Mouse (Mus musculus) gastrocnemius, adult 18-20 months (tissue): ENCODE measurements around the gene Sec61b. TPM values are rescaled to one million over a fixed set of nuclear protein-coding genes. Genes with fewer than 3 reads are reported as not detected.

ENCODE experiments used
- DNase-seq: peaks from one replicate; pipeline ENCODE4 v3.0.0; 2021; ENCODE audit warnings: low spot score
- total RNA-seq, 2 experiments: library from RNA; stranded (reverse); gene quantifications; 2 replicates each; pipeline ENCODE4 v1.2.3; 2021

Sec61b gene
- total RNA-seq, 2 experiments from 2014 or later: 26.0 to 65.4 TPM

- DNase-seq: no peak
These were observed 5.6 kb downstream of the Sec61b start for GRCm38 (mm10) chr4:47480095-47480494.

GRCm38 (mm10) chr4:47480576-47480975, 6.1 kb downstream of the Sec61b start:
- no peak for DNase-seq

GRCm38 (mm10) chr4:47491243-47491642, 16.8 kb downstream of the Sec61b start:
- DNase-seq: no peak

- DNase-seq: no peak
These were observed 18.0 kb downstream of the Sec61b start for GRCm38 (mm10) chr4:47492311-47493086.

- DNase-seq: no peak
These were observed 19.0 kb downstream of the Sec61b start for GRCm38 (mm10) chr4:47493456-47493855.

- DNase-seq: no peak
These were observed 19.7 kb downstream of the Sec61b start for GRCm38 (mm10) chr4:47494137-47494536.

- no peak for DNase-seq
These were observed 20.2 kb downstream of the Sec61b start for GRCm38 (mm10) chr4:47494686-47495085.

- peak; percentile 87 for DNase-seq
These were observed 23.4 kb downstream of the Sec61b start for GRCm38 (mm10) chr4:47497811-47498385.

GRCm38 (mm10) chr4:47499121-47499545, 24.7 kb downstream of the Sec61b start:
- DNase-seq: peak; percentile 78

- DNase-seq: peak; percentile 62
These were observed 28.1 kb downstream of the Sec61b start for GRCm38 (mm10) chr4:47502546-47502971.

GRCm38 (mm10) chr4:47503045-47503444, 28.6 kb downstream of the Sec61b start:
- no peak for DNase-seq

- no peak for DNase-seq
These were observed 30.5 kb downstream of the Sec61b start for GRCm38 (mm10) chr4:47504841-47505517.

GRCm38 (mm10) chr4:47518551-47519181, 44.2 kb downstream of the Sec61b start:
- no peak for DNase-seq

GRCm38 (mm10) chr4:47520076-47520475, 45.6 kb downstream of the Sec61b start:
- DNase-seq: no peak

- peak; percentile 12 for DNase-seq
These were observed 47.6 kb downstream of the Sec61b start for GRCm38 (mm10) chr4:47521884-47522605.

GRCm38 (mm10) chr4:47529866-47530265, 55.4 kb downstream of the Sec61b start:
- no peak for DNase-seq

Other genes with a start within 250 kb of the Sec61b start
- 10 to 100 TPM; 21.5 to 24.3 TPM for gene Tgfbr1, start 121.4 kb upstream of the Sec61b start, total RNA-seq
- 10 to 100 TPM in 1 of 2 experiments, 1 to 10 TPM in 1; 7.9 to 12.0 TPM for gene Alg2, start 325 bp upstream of the Sec61b start, total RNA-seq